Comparison of ENCODE assay signal across 28 mouse cellular contexts in genomic region chr10:64483281-64483680, GRCm38 (mm10).
DNase-seq lines count a peak whose midpoint lies in the region; ATAC-seq and TF ChIP-seq lines count a peak whose summit lies in the region.
"Had no signal": no experiment of that assay in that cellular context is flagged by ENCODE, and none has a peak within 500 bp of the region (broad histone marks: within the 10 kb centered on the region; RNA-seq: fewer than 3 reads in every experiment).

No protein-coding gene starts in this region.

- H3K9ac ChIP-seq in intestine, embryonic 14.5 days (ENCODE audit: low read length): no peak overlapping the region
- H3K9ac ChIP-seq in intestine, postnatal 0 days (ENCODE audit: low read depth, low read length): no peak overlapping the region
- H3K9ac ChIP-seq in stomach, embryonic 14.5 days (replicated peaks; ENCODE audit: low read depth, low read length): no peak overlapping the region
- H3K9ac ChIP-seq in forebrain, embryonic 16.5 days (replicated peaks; ENCODE audit: low read depth, low read length): no peak overlapping the region
- H3K9ac ChIP-seq: forebrain, embryonic 13.5 days; forebrain, postnatal 0 days; heart, embryonic 13.5 days; hindbrain, embryonic 14.5 days had no signal

- no peak overlapping the region for H3K4me3 ChIP-seq in intestine, embryonic 14.5 days (ENCODE audit: low read depth, low read length)
- no peak overlapping the region for H3K4me3 ChIP-seq in intestine, postnatal 0 days (ENCODE audit: low read depth, low read length)
- no peak overlapping the region for H3K4me3 ChIP-seq in stomach, embryonic 14.5 days (ENCODE audit: low read depth, low read length)
- no peak overlapping the region for H3K4me3 ChIP-seq in forebrain, embryonic 16.5 days (replicated peaks; ENCODE audit: low read length)
- H3K4me3 ChIP-seq: forebrain, embryonic 10.5 days; forebrain, embryonic 13.5 days; heart, adult 2 months; heart, embryonic 10.5 days; heart, embryonic 13.5 days had no signal

- no peaks in the 10 kb centered on the region for H3K27me3 ChIP-seq in intestine, embryonic 14.5 days (replicated peaks; ENCODE audit: control insufficient read depth, insufficient read depth, low read length)
- no peaks in the 10 kb centered on the region for H3K27me3 ChIP-seq in intestine, postnatal 0 days (replicated peaks; ENCODE audit: control insufficient read depth, insufficient read depth, low read length)
- H3K27me3 ChIP-seq in stomach, embryonic 14.5 days (ENCODE audit: control insufficient read depth, insufficient read depth, low read length): no peaks in the 10 kb centered on the region
- H3K27me3 ChIP-seq in forebrain, embryonic 16.5 days (replicated peaks; ENCODE audit: control insufficient read depth, insufficient read depth, low read length): no peaks in the 10 kb centered on the region
- H3K27me3 ChIP-seq: CH12.LX; forebrain, embryonic 13.5 days; heart, embryonic 13.5 days; Patski had no signal

- H3K36me3 ChIP-seq in intestine, embryonic 14.5 days (ENCODE audit: control insufficient read depth, insufficient read depth, low read length): no peaks in the 10 kb centered on the region
- H3K36me3 ChIP-seq in intestine, postnatal 0 days (ENCODE audit: control insufficient read depth, insufficient read depth): no peaks in the 10 kb centered on the region
- no peaks in the 10 kb centered on the region for H3K36me3 ChIP-seq in stomach, embryonic 14.5 days (ENCODE audit: control insufficient read depth, insufficient read depth, low read length)
- H3K36me3 ChIP-seq in forebrain, embryonic 16.5 days (ENCODE audit: control insufficient read depth, insufficient read depth): no peaks in the 10 kb centered on the region
- H3K36me3 ChIP-seq: forebrain, embryonic 10.5 days; G1E; heart, embryonic 10.5 days had no signal

- no peak for TF ChIP-seq CTCF in intestine, postnatal 0 days (IDR thresholded peaks at IDR 0.05; ENCODE audit: low read depth)

- WGBS in intestine, embryonic 14.5 days: 63% methylated on average over 5 of the region's 5 CpGs
- WGBS in intestine, postnatal 0 days: 44% methylated on average over 5 of the region's 5 CpGs
- 60% methylated on average over 5 of the region's 5 CpGs for WGBS in stomach, embryonic 14.5 days
- WGBS in forebrain, embryonic 16.5 days: 83% methylated on average over 5 of the region's 5 CpGs

- H3K9me3 ChIP-seq in intestine, embryonic 14.5 days (ENCODE audit: control insufficient read depth, low read length): no peaks in the 10 kb centered on the region
- peaks cover 2% of the 10 kb centered on the region; the same call in 1 of the 2 replicates for H3K9me3 ChIP-seq in intestine, postnatal 0 days (ENCODE audit: control insufficient read depth)
- H3K9me3 ChIP-seq in stomach, embryonic 14.5 days (ENCODE audit: control insufficient read depth, low read depth, low read length): no peaks in the 10 kb centered on the region
- no peaks in the 10 kb centered on the region for H3K9me3 ChIP-seq in forebrain, embryonic 16.5 days (ENCODE audit: control insufficient read depth, low read length)
- H3K9me3 ChIP-seq: forebrain, embryonic 10.5 days; forebrain, embryonic 13.5 days; G1E; heart, embryonic 10.5 days; heart, embryonic 13.5 days had no signal

- DNase-seq in intestine, embryonic 14.5 days (ENCODE audit: low spot score): no peak
- peak; percentile 4 to 10 for DNase-seq in right cerebral cortex, adult 2 months (ENCODE audit: low spot score in 2 of 2)
- no peak for DNase-seq in right cerebral cortex, postnatal 10 days (ENCODE audit: low spot score in 2 of 2)
- DNase-seq: adrenal gland, adult 2 months; adrenal gland, postnatal 14 days; B cell, adult 2 months; cerebellum, adult 18-20 months; cerebellum, adult 9-10 months; cerebellum, postnatal 14 days; forebrain, postnatal 0 days; gastrocnemius, postnatal 10 days; gastrocnemius, postnatal 36 days; heart, adult 2 months; heart, postnatal 14 days; heart, postnatal 4 days had no signal

- H3K4me1 ChIP-seq in intestine, embryonic 14.5 days (replicated peaks; ENCODE audit: control insufficient read depth, insufficient read depth, low read length): no peaks in the 10 kb centered on the region
- H3K4me1 ChIP-seq in intestine, postnatal 0 days (replicated peaks; ENCODE audit: control insufficient read depth, insufficient read depth, low read length): no peaks in the 10 kb centered on the region
- no peaks in the 10 kb centered on the region for H3K4me1 ChIP-seq in stomach, embryonic 14.5 days (ENCODE audit: control insufficient read depth, insufficient read depth, low read length)
- H3K4me1 ChIP-seq in forebrain, embryonic 16.5 days (replicated peaks; ENCODE audit: control insufficient read depth, insufficient read depth, low read length): no peaks in the 10 kb centered on the region
- H3K4me1 ChIP-seq: forebrain, embryonic 10.5 days; forebrain, embryonic 13.5 days; heart, embryonic 10.5 days; heart, embryonic 13.5 days had no signal

- no peak overlapping the region for H3K27ac ChIP-seq in intestine, embryonic 14.5 days (ENCODE audit: low read depth)
- H3K27ac ChIP-seq in intestine, postnatal 0 days (ENCODE audit: low read depth, low read length): no peak overlapping the region
- H3K27ac ChIP-seq in stomach, embryonic 14.5 days (ENCODE audit: low read length): no peak overlapping the region
- no peak overlapping the region for H3K27ac ChIP-seq in forebrain, embryonic 16.5 days (ENCODE audit: low read length)
- H3K27ac ChIP-seq: forebrain, embryonic 10.5 days; forebrain, embryonic 13.5 days; heart, adult 2 months; heart, embryonic 10.5 days; heart, embryonic 13.5 days; hindbrain, embryonic 14.5 days; hindbrain, postnatal 0 days had no signal

- no peak overlapping the region for H3K4me2 ChIP-seq in intestine, embryonic 14.5 days (ENCODE audit: low read length)
- H3K4me2 ChIP-seq in intestine, postnatal 0 days (replicated peaks; ENCODE audit: low read depth): no peak overlapping the region
- no peak overlapping the region for H3K4me2 ChIP-seq in stomach, embryonic 14.5 days (replicated peaks; ENCODE audit: low read depth, low read length)
- H3K4me2 ChIP-seq in forebrain, embryonic 16.5 days (ENCODE audit: low read length): no peak overlapping the region
- H3K4me2 ChIP-seq: forebrain, embryonic 13.5 days; heart, embryonic 13.5 days; hindbrain, embryonic 14.5 days had no signal

- ATAC-seq in intestine, embryonic 14.5 days (replicated peaks; ENCODE audit: low FRiP score, low TSS enrichment, low read depth): 0 out of 2 replicates have a peak, but pooled peaks have one; percentile 27
- ATAC-seq in intestine, postnatal 0 days: no peak
- peak; percentile 23; the same call in 1 of the 2 replicates for ATAC-seq in stomach, embryonic 14.5 days (ENCODE audit: insufficient number of reproducible peaks, insufficient read depth, low FRiP score, low read depth)
- no peak for ATAC-seq in forebrain, embryonic 16.5 days
- ATAC-seq in inflammation-experienced regulatory T-cells, adult 6 months: no peak
- ATAC-seq: forebrain, embryonic 13.5 days; forebrain, postnatal 0 days; hindbrain, postnatal 0 days; Patski had no signal

Comparison
In these comparisons a context has a peak if more than half of its experiments do, and no peak if none do; other contexts are left out.
1. ATAC-seq: peak in intestine, embryonic 14.5 days (single experiment) and stomach, embryonic 14.5 days (single experiment); none in intestine, postnatal 0 days (single experiment), forebrain, embryonic 16.5 days (single experiment) and inflammation-experienced regulatory T-cells, adult 6 months (single experiment).
2. DNase-seq: peak in right cerebral cortex, adult 2 months (2 of 2); none in intestine, embryonic 14.5 days (single experiment) and right cerebral cortex, postnatal 10 days (0 of 2).